Mouse (Mus musculus): ENCODE measurements around the gene Apoe. TPM values are rescaled to one million over a fixed set of nuclear protein-coding genes. Genes with fewer than 3 reads are reported as not detected.
A peak's percentile ranks its signal among the peaks of the same experiment; 100 is the strongest.

Apoe gene
- 1,000 to 10,000 TPM; 2,679 to 2,697 TPM for total RNA-seq (2021)
- long read RNA-seq, experiment 1, transcript Apoe-205 (3 exons, 1,221 nt): minor isoform, 55 of 5,346 reads
- long read RNA-seq, experiment 1, transcript Apoe-210 (3 exons, 514 nt): minor isoform, 12 of 5,346 reads
- long read RNA-seq, experiment 1, transcript Apoe-206 (4 exons, 1,408 nt): major isoform, 3,868 of 5,346 reads
- long read RNA-seq, experiment 1, partial matches to known transcripts: 15 of 5,346 reads
- long read RNA-seq, experiment 1, other reads (novel, unspliced or antisense): 1,388 of 5,346 reads
- long read RNA-seq, experiment 2, transcript Apoe-206 (4 exons, 1,408 nt): major isoform, 5,525 of 8,973 reads
- long read RNA-seq, experiment 2, transcript Apoe-205 (3 exons, 1,221 nt): minor isoform, 91 of 8,973 reads
- long read RNA-seq, experiment 2, transcript Apoe-210 (3 exons, 514 nt): minor isoform, 11 of 8,973 reads
- long read RNA-seq, experiment 2, partial matches to known transcripts: 27 of 8,973 reads
- long read RNA-seq, experiment 2, other reads (novel, unspliced or antisense): 3,314 of 8,973 reads

DNA sequence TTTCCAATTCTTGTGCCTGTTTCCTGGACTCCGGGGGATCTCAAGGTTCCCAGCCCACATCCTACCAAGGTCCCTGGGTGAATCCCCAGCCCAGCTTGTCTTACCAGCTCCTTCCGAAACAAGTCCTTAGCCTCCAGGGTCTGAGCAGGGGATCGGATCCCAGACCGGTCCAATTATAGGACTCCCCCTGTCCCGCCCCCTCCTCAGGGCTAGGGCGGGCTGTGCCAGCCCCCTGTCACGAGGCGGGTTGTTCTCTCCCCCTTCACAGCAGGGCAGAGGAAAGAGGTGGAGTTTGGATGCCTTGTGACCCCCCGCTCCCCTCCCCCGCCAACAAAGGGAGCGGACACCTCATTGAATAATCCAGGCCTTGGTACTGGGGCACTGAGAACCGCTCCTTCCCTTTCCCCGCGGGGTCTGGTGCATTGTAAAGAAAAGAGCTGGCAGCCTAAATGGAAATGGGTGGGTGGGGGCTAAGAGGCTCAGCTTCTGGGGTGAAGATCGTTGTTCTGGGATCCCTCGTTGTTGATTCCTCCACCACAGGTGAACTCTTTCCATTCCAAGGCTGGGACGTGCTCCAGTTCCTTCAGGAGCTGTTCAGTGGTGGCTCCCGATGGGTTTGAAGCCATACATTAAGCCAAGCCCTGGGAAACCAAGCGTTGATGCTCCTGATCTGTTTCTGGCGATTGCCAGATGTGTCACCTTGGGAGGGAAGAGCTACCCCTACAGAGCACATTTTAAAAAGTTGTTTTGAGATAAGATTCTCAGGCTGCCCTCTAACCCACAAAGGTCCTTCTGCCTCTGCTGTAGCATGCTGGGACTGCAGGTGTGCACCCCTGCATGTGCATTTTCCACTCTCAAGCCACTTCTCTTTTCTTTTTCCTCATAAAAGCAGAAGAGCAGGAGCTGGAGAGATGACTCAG is at the start of gene Apoe:
Apoe (minus strand) TSS at position 282 of the 920 bp plus-strand sequence.
- peak; percentile 65 to 81 for DNase-seq (ENCODE audit: low spot score in 2 of 2)

GRCm38 (mm10) chr7:19747420-19748218 is 48.6 kb upstream of the Apoe start:
- DNase-seq (ENCODE audit: low spot score in 2 of 2): no peak

DNA sequence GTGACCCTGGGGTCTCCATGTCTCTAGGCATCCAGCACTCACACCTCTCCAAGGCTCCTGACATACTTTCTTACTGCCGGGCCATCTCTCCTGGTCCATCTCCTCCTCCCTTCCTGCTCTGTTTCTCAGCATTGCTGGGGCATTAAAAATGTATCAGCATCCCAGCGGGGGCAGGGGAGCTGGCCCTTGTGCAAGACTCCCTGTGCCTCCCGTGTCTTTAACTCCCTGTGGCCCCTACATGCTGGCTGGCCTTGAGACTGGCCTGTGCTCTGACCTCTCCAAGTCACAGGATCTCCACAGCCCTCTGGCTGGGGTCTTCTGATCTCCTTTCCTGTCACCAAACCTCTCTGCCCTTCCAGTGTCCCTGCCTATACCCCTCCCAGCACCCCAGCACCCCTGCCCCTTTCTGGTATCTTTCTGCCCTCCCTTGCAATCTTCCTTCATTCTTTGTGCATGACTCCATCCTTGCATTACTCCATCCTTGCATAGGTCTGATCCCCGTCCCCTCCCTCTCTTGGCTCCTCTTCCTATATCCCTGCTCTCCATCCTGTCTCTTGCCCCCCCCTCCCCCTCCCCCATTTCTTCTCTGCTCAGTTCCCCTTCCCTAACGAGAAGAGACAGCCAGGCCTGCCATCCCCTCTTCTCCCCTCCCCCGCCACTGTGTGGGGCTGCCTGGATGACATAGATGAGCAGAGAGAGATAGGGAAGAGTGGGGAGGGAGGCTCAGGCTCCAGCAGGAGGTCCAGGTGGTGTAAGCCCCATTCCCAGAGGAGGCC is 47.6 kb upstream of the Apoe start:
- no peak for DNase-seq (ENCODE audit: low spot score in 2 of 2)

- no peak for DNase-seq (ENCODE audit: low spot score in 2 of 2)
These were observed 47.0 kb upstream of the Apoe start for GRCm38 (mm10) chr7:19745971-19746370.

DNA sequence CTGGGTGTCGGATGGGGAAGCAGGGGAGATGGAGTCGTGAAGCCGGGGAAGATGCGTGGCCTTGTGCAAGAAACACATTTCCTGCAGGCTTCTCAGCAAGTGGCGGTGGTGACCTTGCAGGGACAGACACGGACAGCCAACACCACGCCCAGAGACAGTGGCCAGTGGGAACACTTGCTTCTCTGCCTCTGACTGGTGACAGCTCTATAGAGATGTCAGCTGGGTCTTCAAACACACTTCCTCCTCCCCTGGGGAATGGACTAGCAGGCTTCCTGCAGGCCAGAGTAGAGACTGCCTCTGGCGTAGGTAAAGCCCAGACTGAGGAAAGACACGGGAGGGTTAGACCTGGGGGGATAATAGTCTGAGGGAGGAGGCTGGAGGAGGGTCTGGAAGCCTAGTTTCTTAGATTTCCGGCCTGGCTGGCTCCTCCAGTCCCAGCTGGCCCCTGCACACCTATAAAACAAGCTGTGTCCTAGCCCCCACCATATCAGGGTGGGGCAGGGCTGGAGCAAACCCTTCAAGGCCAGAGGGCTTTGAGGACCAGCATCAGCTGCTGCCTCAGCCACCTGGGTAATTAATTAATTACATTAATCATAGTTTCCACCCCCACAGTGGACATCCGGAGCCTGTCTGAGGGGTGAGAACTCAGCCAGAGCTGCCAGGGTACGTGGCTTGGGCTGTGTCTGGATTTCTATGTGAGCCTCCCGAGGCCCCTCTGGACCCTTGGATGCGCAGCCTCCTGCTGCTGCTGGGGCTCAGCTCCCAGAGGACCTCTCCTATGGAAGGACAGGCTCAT is 45.8 kb upstream of the Apoe start:
- no peak for DNase-seq (ENCODE audit: low spot score in 2 of 2)

GRCm38 (mm10) chr7:19743791-19744190 is 44.8 kb upstream of the Apoe start:
- no peak for DNase-seq (ENCODE audit: low spot score in 2 of 2)

GRCm38 (mm10) chr7:19742468-19742867 is 43.5 kb upstream of the Apoe start:
- DNase-seq (ENCODE audit: low spot score in 2 of 2): no peak

GRCm38 (mm10) chr7:19741329-19742031 is 42.5 kb upstream of the Apoe start:
- DNase-seq (ENCODE audit: low spot score in 2 of 2): no peak

DNA sequence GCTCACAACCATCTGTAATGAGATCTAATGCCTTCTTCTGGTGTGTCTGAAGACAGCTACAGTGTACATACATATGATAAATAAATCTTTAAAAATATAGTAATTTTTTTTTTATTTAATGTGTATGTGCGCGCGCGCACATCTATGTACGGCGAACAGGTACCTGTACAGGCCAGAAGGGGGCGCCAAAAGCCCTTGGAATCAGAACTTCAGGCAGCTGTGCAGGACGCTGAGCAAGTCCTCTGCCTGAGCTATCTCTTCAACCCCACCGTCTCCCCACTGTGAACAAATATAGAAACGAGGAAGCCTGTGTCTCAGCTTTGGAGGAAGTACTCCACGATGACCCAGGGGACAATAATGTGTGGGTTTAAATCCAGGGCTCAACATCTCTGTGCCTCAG is 41.3 kb upstream of the Apoe start:
- no peak for DNase-seq (ENCODE audit: low spot score in 2 of 2)

DNA sequence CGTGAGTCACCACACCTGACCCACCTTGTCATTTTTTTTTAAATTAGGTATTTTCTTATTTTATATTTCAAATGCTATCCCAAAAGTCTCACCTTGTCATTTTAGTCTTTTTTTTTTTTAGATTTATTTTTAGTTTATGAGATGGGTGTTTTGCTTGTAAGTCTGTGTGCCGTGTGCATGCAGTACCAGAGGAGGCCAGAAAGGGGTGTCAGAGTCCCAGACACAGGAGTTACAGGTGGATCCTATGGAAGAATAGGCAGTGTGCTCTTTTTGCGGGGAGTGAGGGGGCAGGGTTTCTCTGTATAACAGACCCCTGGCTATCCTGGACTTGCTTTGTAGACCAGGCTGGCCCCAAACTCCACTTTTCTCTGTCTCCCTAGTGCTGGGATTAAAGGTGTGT is 39.8 kb upstream of the Apoe start:
- DNase-seq (ENCODE audit: low spot score in 2 of 2): no peak

GRCm38 (mm10) chr7:19736389-19737057 is 37.5 kb upstream of the Apoe start:
- DNase-seq (ENCODE audit: low spot score in 2 of 2): no peak

GRCm38 (mm10) chr7:19734178-19734666 is 35.2 kb upstream of the Apoe start:
- no peak for DNase-seq (ENCODE audit: low spot score in 2 of 2)

GRCm38 (mm10) chr7:19726541-19726940 is 27.6 kb upstream of the Apoe start:
- DNase-seq (ENCODE audit: low spot score in 2 of 2): no peak

DNA sequence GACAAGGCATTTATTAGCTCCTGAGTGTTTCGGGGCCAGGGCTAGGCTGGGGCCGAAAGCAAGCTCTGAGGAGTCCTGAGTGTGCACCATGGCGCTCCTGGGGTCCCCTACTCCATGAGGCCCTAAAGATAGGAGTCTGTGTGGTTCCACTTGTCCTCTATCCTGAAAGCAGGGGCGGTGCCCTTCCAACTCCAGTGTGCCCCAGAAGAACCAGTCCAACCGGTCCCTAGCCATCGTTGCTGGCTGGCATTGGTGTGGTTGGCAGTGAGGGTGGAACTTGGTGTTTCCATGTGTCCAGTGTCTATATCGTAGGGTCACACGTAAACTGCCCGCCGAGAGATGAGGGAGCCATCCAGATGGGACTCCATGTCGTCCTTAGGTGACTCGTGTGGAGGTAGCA is 25.2 kb upstream of the Apoe start:
- no peak for DNase-seq (ENCODE audit: low spot score in 2 of 2)

DNA sequence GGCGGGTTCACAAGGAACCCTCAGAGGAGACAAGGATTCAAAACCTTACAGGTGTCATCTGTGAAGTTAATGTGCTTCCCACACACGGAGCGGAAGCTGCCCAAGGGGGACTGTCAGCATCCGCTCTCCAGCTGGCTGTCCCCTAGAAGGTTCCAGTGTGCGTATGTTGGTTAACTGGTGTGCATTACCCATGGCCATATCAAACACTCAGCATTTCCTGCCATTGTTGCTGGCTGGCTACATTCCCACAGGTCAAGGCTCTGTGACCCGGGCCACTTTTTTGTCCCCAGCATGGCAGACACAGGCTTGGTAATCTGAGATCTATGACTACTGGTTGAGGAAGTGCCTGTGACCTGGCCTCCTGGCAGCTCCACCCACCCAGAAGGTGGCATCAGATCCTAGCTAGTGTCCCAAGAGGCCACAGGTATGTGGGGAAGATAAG is 23.8 kb upstream of the Apoe start:
- DNase-seq (ENCODE audit: low spot score in 2 of 2): no peak

GRCm38 (mm10) chr7:19719200-19719599 is 20.2 kb upstream of the Apoe start:
- no peak for DNase-seq (ENCODE audit: low spot score in 2 of 2)

DNA sequence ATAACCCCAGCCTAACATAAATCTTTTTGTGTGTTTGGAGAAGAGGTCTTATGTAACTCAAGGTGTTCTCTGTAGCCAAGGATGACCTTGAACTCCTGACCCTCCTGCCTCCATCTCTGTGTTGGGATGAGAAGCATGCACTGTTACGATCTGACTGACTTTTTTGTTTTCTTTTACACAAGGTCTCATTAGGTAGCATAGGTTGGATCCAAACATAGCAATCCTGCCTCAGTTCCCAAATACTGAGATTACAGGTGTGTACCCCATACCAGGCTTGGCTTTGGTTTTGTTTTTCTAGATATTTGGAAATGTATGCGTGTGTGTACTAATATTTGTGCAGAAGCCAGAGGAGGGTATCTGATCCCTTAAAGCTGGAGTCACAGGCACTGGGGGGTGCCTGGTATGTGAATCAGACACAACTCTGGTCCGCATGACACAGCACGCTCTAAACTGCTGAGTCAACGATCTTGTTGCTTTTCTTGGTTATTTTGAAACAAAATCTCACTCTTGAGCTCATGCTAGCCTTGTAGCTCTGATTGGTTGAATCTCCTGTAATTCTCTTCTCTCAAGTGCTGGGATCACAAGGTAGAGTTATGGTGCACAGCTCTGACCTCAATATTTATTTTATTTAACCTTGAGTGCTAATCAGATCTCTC is 19.4 kb upstream of the Apoe start:
- DNase-seq (ENCODE audit: low spot score in 2 of 2): no peak
